Mouse (Mus musculus) small intestine, adult 2 months (tissue): ENCODE results near the gene Lrch1.

Experiments used
- CTCF ChIP-seq: fragments of 200-500 bp; IDR thresholded peaks from 2 replicates; pipeline ENCODE4 v1.5.1; 2012; ENCODE audit warnings: low read depth, mild to moderate bottlenecking, control low read depth, inconsistent platforms, low read length, moderate library complexity, mixed read lengths; ENCODE audit not compliant: insufficient replicate concordance, insufficient read length; ENCODE audit errors: extremely low read depth
- POLR2A ChIP-seq: fragments of 200-500 bp; IDR thresholded peaks from 2 replicates; pipeline ENCODE4 v1.6.1; 2012; ENCODE audit warnings: low read depth, mild to moderate bottlenecking, control low read depth, inconsistent platforms, low read length, moderate library complexity

DNA sequence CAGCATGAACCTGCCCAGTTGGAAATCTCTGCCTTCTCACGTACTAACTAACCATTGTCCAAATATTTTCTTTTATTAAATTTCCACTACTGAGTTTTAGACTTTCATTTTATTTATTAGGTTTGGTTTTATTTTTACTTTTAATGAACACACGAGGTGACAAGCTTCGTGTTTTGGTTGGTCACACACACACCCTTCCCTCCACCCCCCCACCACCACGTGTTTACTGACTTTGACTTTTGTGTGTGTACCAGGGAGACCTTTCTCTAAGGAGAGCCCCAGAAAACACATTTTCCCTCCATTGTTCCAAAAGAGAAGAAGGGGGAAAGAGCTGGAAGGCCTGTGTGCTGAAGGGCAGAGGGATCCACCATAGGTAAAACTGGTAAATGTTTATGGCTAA, 38.0 kb upstream of the Lrch1 start:
- TF ChIP-seq POLR2A (no peak), CTCF (no peak)
